7 mouse cellular contexts compared by ENCODE assay signal in the genomic region with DNA sequence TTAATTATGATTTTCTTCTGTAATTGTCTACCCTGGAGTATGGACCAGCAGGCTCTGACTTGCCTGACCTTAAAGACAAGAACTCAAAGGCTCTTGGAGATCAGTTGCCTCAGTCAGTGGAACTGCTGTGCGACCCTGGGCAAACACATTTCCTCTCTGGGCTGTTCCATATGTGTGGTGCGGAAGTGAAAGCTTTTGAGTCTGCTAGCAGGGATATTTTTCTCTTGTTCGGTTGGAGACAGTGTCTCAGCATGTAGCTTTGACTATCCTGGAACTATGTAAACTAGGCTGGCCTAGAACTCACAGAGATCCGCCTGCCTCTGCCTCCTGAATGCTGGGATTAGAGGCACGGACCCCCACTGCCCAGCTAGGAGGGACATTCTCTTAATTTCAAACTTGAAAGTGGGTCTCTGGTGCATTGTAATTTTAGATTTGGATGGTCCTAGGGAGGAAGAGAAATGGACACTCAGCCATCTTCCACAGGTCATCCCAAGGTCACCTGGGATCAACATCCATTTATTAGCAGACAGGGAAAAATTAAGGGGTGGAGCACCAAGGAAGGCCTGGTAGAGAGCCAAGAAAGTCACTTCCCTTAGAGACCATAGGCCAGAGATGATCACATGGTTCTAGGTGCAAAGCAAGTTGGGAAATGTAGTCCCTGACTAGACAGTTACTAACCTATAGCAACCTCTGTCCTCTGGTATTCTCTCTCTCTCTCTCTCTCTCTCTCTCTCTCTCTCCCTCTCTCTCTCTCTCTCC.
DNase-seq lines count a peak whose midpoint lies in the region; ATAC-seq and TF ChIP-seq lines count a peak whose summit lies in the region.

No protein-coding gene starts in this region.

- peak; percentile 71 for ATAC-seq in lung, embryonic 14.5 days (ENCODE audit: insufficient read depth)
- ATAC-seq in hindbrain, embryonic 15.5 days (ENCODE audit: low FRiP score, low read depth) = peak; percentile 71; the same call in 1 of the 2 replicates

- peak overlapping the region; percentile 20; the same call in 1 of the 2 replicates for H3K27ac ChIP-seq in lung, embryonic 14.5 days (ENCODE audit: low read depth)
- peak overlapping the region; percentile 93 for H3K27ac ChIP-seq in bone marrow macrophage, adult 2 months (ENCODE audit: insufficient read depth, low read depth, low read length)
- H3K27ac ChIP-seq in hindbrain, embryonic 15.5 days (replicated peaks) = no peak overlapping the region

- WGBS in lung, embryonic 14.5 days = 86% methylated on average over 5 of the region's 5 CpGs
- WGBS in hindbrain, embryonic 15.5 days = 93% methylated on average over 5 of the region's 5 CpGs

- no peaks in the 10 kb centered on the region for H3K9me3 ChIP-seq in lung, embryonic 14.5 days (ENCODE audit: low read depth, low read length)
- H3K9me3 ChIP-seq in hindbrain, embryonic 15.5 days = no peaks in the 10 kb centered on the region

- H3K4me3 ChIP-seq in lung, embryonic 14.5 days (ENCODE audit: low read depth, low read length) = no peak overlapping the region
- no peak overlapping the region for H3K4me3 ChIP-seq in bone marrow macrophage, adult 2 months (ENCODE audit: insufficient read depth, low read length)
- H3K4me3 ChIP-seq in hindbrain, embryonic 15.5 days = no peak overlapping the region

- H3K4me1 ChIP-seq in lung, embryonic 14.5 days (ENCODE audit: insufficient read depth) = peaks cover 9% of the 10 kb centered on the region
- H3K4me1 ChIP-seq in bone marrow macrophage, adult 2 months (ENCODE audit: control insufficient read depth, insufficient read depth, low read length) = peaks cover 45% of the 10 kb centered on the region
- no peaks in the 10 kb centered on the region for H3K4me1 ChIP-seq in hindbrain, embryonic 15.5 days (replicated peaks)

- H3K27me3 ChIP-seq in lung, embryonic 14.5 days (ENCODE audit: insufficient read depth, low read length) = no peaks in the 10 kb centered on the region
- no peaks in the 10 kb centered on the region for H3K27me3 ChIP-seq in hindbrain, embryonic 15.5 days

- intact Hi-C loops in left cerebral cortex, postnatal 36 days (cut with DNase I) = no loop called here

- no peaks in the 10 kb centered on the region for H3K36me3 ChIP-seq in lung, embryonic 14.5 days (ENCODE audit: insufficient read depth)
- no peaks in the 10 kb centered on the region for H3K36me3 ChIP-seq in hindbrain, embryonic 15.5 days

- DNase-seq in lung, embryonic 14.5 days = peak; percentile 82
- no peak for DNase-seq in lung, postnatal 14 days
- DNase-seq in lung, postnatal 10 days = peak; percentile 75
- no peak for DNase-seq in testis, postnatal 14 days (ENCODE audit: low spot score)
- no peak for DNase-seq in left cerebral cortex, postnatal 36 days (ENCODE audit: low spot score in 2 of 2)

- TF ChIP-seq POLR2A in bone marrow macrophage, adult 2 months (IDR thresholded peaks at IDR 0.05; ENCODE audit: borderline replicate concordance, low read depth, low read length) = no peak

- H3K9ac ChIP-seq in lung, embryonic 14.5 days = no peak overlapping the region
- no peak overlapping the region for H3K9ac ChIP-seq in hindbrain, embryonic 15.5 days

- H3K4me2 ChIP-seq in lung, embryonic 14.5 days = no peak overlapping the region
- H3K4me2 ChIP-seq in hindbrain, embryonic 15.5 days = no peak overlapping the region

- no peak for TF ChIP-seq CTCF in lung, embryonic 14.5 days (IDR thresholded peaks at IDR 0.05; ENCODE audit: low read depth)
- no peak for TF ChIP-seq CTCF in bone marrow macrophage, adult 2 months (IDR thresholded peaks at IDR 0.05; ENCODE audit: low read depth, low read length)

Comparison
In these comparisons a context has a peak if more than half of its experiments do, and no peak if none do; other contexts are left out.
1. DNase-seq: peak in lung, embryonic 14.5 days (single experiment) and lung, postnatal 10 days (single experiment); none in lung, postnatal 14 days (single experiment), testis, postnatal 14 days (single experiment) and left cerebral cortex, postnatal 36 days (0 of 2).